Mouse (Mus musculus) MEL (cell line): Measurements from ENCODE around the gene Chrm3.

Experiments
- ETS1 ChIP-seq: IDR thresholded peaks from 2 replicates; pipeline ENCODE4 v1.6.1; 2012; ENCODE audit warnings: low read depth, mild to moderate bottlenecking, inconsistent platforms, low read length, improper control_type of control experiment, moderate library complexity
- POLR2A ChIP-seq, 2 experiments: IDR thresholded peaks; 2 replicates each; pipeline ENCODE4 v1.6.1; 2011 to 2012; ENCODE audit warnings: low read length in 2 of 2, mild to moderate bottlenecking in 2 of 2, control low read depth in 1 of 2, improper control_type of control experiment in 1 of 2, low read depth in 1 of 2, moderate library complexity in 1 of 2; ENCODE audit not compliant: control insufficient read depth in 1 of 2, insufficient read depth in 1 of 2, poor library complexity in 1 of 2
- POLR2AphosphoS5 ChIP-seq: IDR thresholded peaks from 2 replicates; pipeline ENCODE4 v1.6.1; 2012; ENCODE audit warnings: low read depth, borderline replicate concordance, mild to moderate bottlenecking, inconsistent platforms, low read length, moderate library complexity, mixed read lengths
- SMC3 ChIP-seq: IDR thresholded peaks from 2 replicates; pipeline ENCODE4 v1.6.1; 2011; ENCODE audit warnings: low read depth, low read length, improper control_type of control experiment
- TBP ChIP-seq: IDR thresholded peaks from 2 replicates; pipeline ENCODE4 v1.8.0; 2011; ENCODE audit warnings: low read depth, low read length, improper control_type of control experiment

DNA sequence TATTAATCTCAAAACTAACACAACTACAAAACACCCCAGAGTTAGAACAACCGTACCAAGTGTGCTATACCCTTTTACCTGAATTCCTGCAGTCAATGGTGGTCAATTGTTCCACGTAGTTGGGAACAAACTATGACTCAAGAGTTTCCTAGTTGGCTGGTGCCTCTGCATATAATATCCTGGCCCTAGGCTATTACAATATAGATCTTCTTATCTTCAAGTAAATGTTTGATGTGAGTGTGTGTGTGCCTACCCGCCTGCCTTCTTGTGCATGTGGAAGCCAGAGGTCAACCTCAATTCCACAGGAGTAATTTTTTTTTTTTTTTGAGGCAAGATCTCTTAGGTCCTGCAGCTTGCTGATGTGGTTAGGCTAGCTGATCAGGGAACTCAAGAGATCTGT, 335.5 kb downstream of the Chrm3 start:
- TF ChIP-seq TBP = no peak
- no peak for TF ChIP-seq ETS1
- no peak for TF ChIP-seq POLR2A (IDR thresholded peaks at IDR 0.05; ENCODE audit: control insufficient read depth in 1 of 2, insufficient read depth in 1 of 2, low read depth in 1 of 2, low read length in 2 of 2, poor library complexity in 1 of 2)
- TF ChIP-seq POLR2AphosphoS5 = no peak
- no peak for TF ChIP-seq SMC3
